Mouse (Mus musculus) hindbrain, embryonic 15.5 days (tissue): Measurements from ENCODE around the gene Astn1. TPM values are rescaled to one million over a fixed set of nuclear protein-coding genes. Genes with fewer than 3 reads are reported as not detected.
A peak's percentile ranks its signal among the peaks of the same experiment; 100 is the strongest.

ENCODE experiments used
- ATAC-seq: fragments of 200-750 bp; cut with Nextera tagmentation; 2 replicates; pipeline ENCODE4 v1.8.0; 2017; ENCODE audit warnings: low read depth, moderate number of reproducible peaks, moderate TSS enrichment; ENCODE audit not compliant: low FRiP score
- H3K27ac ChIP-seq: fragments of 300-500 bp; sonication (generic); replicated peaks from 2 replicates; pipeline ENCODE4 v1.5.1; 2015; ENCODE audit warnings: mild to moderate bottlenecking, inconsistent platforms
- H3K27me3 ChIP-seq: fragments of 300-500 bp; sonication (generic); 2 replicates; pipeline ENCODE4 v1.6.1; 2015; ENCODE audit warnings: control low read depth, inconsistent platforms
- H3K36me3 ChIP-seq: fragments of 300-500 bp; sonication (generic); 2 replicates; pipeline ENCODE4 v1.6.1; 2015; ENCODE audit warnings: control low read depth, inconsistent platforms
- H3K4me1 ChIP-seq: fragments of 300-500 bp; sonication (generic); replicated peaks from 2 replicates; pipeline ENCODE4 v1.6.1; 2015; ENCODE audit warnings: control low read depth, inconsistent platforms
- H3K4me2 ChIP-seq: fragments of 300-500 bp; sonication (generic); 2 replicates; pipeline ENCODE4 v1.6.1; 2015; ENCODE audit warnings: moderate library complexity, mild to moderate bottlenecking, inconsistent platforms
- H3K4me3 ChIP-seq: fragments of 300-500 bp; sonication (generic); 2 replicates; pipeline ENCODE4 v1.5.1; 2015; ENCODE audit warnings: mild to moderate bottlenecking, inconsistent platforms
- H3K9ac ChIP-seq: fragments of 300-500 bp; sonication (generic); 2 replicates; pipeline ENCODE4 v1.6.1; 2015; ENCODE audit warnings: inconsistent platforms
- H3K9me3 ChIP-seq: fragments of 300-500 bp; sonication (generic); 2 replicates; pipeline ENCODE4 v1.6.1; 2016; ENCODE audit warnings: control low read depth, inconsistent platforms
- WGBS: fragments of 180-500 bp; shearing (Covaris S2); methylation state at CpG from one replicate; pipeline ENCODE4 v1.1.7; 2015; 5-methylcytosine and 5-hydroxymethylcytosine counted together
- microRNA counts: library from miRNA; unstranded; fragments of <30 nt; microRNA quantifications from one replicate; lab custom pipeline; 2016
- microRNA-seq: library from miRNA; unstranded; fragments of <30 nt; microRNA quantifications from one replicate; pipeline ENCODE4, GENCODE M21; 2016
- polyA plus RNA-seq: library from polyadenylated mRNA; unstranded; fragments of >200 nt; fragmentation: Nextera tagmentation; extraction: Ambion mirVana; gene quantifications from 2 replicates; pipeline ENCODE4 v1.2.1, GENCODE M21; 2015

Astn1 gene
- polyA plus RNA-seq, 1 experiment from 2014 or later = 40.8 TPM

DNA sequence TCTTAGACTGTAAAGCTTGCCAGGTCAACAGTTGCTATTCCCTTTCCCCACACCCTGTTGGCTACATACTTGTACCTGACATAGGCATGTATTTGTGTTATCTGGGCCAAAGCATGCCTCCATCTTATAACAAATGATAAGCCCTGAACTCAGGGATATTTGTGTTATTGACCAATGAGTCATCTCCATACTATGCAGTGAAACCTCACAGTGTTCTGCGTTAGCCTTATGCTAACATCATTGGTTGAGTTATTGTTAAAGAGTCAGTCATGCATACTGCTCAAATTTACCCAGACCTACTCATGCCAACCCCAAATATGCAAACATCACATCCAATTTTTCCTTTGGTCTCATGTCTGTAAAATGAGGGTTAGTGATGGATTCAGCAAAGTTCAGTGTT is 339.3 kb downstream of the Astn1 start:
- WGBS = 82% methylated on average over 1 of the region's 1 CpGs
- no peak overlapping the region for H3K27ac ChIP-seq
- H3K4me2 ChIP-seq = no peak overlapping the region
- no peaks in the 10 kb centered on the region for H3K4me1 ChIP-seq
- ATAC-seq = no peak
- H3K9me3 ChIP-seq = no peaks in the 10 kb centered on the region
- H3K36me3 ChIP-seq = no peaks in the 10 kb centered on the region
- H3K27me3 ChIP-seq = no peaks in the 10 kb centered on the region
- no peak overlapping the region for H3K4me3 ChIP-seq
- no peak overlapping the region for H3K9ac ChIP-seq

DNA sequence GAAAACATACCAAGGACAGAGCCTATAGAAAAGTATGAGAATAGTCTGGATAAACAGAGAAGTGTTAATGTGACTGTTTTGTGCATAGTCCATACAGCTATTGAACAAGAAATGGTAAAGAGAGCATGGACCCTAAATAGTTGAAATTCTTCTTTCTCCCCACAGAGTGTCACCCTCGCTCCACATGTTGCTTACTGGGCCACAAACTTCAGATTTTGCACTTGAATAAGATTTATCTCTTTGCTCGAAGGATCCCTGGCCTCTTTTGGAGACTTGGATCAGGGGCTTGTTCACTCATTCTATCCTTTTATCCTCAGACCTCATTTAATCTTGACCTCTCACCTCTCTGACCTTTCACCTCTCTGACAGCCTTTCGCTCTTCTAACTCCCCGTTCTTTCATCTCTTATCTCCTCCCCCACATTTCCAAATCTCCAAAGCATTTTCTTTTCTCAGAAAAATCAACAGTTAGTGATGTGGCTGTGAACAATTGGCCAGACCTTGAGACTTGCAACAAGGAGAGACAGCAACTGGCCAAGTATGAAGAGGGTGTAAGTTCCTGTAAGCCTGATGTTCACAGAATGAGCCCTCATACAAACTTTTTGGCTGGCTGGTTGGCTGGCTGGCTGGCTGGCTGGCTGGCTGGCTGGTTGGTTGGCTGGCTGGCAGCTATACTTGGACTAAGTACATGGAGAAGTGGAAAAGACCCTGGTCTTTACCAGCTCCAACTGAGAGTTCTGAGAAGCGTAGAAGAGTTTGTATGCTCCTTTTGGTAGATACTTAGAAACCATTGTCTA is 351.4 kb downstream of the Astn1 start:
- Histone ChIP-seq H3K27ac (no peak overlapping the region), H3K9ac (no peak overlapping the region), H3K4me2 (no peak overlapping the region), H3K4me3 (no peak overlapping the region), H3K9me3 (no peaks in the 10 kb centered on the region), H3K27me3 (no peaks in the 10 kb centered on the region), H3K36me3 (no peaks in the 10 kb centered on the region), H3K4me1 (no peaks in the 10 kb centered on the region)
- 0 out of 2 replicates have a peak, but pooled peaks have one; percentile 38 for ATAC-seq
- 42% methylated on average over 5 of the region's 5 CpGs for WGBS

DNA sequence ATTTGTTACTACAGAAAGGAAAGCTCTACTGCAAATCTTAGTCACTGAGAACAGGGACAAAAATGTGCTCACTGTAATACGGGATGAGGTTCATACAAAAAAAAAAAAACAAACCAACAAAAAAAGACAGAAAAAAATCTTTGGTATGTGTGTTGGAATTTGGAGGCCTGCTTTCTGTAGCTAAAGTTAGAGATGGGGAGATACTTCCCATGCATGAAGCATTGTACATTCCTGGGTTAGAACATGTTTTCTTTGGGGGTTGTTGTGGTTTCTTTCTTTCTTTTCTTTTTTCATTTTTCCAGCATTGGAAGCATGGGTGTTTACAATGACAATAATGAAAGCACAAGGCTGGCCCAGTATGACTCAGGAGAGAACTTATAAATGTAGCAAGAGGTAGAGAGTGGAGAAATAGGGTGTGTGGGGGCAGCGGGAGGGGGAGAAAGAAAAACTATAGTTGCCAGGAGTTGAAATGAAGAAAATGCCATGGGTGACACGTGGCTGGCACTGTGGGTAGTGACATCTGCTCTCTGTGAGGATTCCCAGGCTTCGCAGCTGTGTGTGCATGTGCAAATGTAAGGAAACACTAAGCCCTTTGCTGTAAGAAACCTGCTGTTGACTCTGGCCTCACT is 370.9 kb downstream of the Astn1 start:
- no peaks in the 10 kb centered on the region for H3K4me1 ChIP-seq
- no peak overlapping the region for H3K27ac ChIP-seq
- ATAC-seq = no peak
- H3K36me3 ChIP-seq = no peaks in the 10 kb centered on the region
- H3K9me3 ChIP-seq = no peaks in the 10 kb centered on the region
- no peak overlapping the region for H3K4me2 ChIP-seq
- H3K27me3 ChIP-seq = no peaks in the 10 kb centered on the region
- H3K4me3 ChIP-seq = no peak overlapping the region
- H3K9ac ChIP-seq = no peak overlapping the region
- WGBS = 66% methylated on average over 4 of the region's 4 CpGs

DNA sequence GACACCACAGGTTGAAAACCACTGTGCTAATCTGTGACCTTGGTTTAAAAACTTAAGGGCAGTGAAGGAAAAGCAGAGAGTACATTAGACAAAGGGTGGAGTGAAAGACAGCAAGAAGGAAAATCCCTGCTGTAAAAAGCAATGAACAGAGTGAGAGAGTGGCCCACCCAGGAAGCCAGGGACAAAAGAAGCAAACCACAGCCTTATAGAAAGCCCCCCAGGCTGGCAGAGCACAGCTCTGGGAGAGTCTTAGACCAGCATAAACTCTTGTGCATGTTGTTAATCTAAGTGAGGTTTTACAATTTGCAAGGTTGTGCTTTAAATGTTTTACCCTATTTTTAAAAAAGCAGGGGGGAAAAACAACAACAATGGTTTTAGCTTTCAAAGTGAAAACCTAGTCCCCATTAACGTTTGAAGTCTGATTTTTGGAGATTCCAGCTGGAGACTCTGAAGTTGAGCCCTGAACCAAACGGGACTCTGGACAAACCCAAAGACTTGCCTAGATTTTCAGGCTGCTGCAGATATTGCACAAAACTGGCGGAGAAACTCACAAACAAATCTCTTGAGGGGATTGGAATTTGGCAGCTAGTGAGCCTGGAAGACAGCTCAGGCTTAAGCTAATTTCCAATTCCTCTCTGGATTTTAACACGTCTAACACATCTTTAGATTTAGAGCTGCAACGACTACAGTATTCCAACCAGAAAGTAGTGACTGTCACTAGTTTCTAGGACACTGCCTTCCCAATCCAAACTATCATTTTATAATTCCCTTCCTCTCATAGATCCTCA is 377.3 kb downstream of the Astn1 start:
- no peaks in the 10 kb centered on the region for H3K9me3 ChIP-seq
- H3K36me3 ChIP-seq = no peaks in the 10 kb centered on the region
- no peaks in the 10 kb centered on the region for H3K4me1 ChIP-seq
- 47% methylated on average over 5 of the region's 5 CpGs for WGBS
- H3K4me2 ChIP-seq = no peak overlapping the region
- no peaks in the 10 kb centered on the region for H3K27me3 ChIP-seq
- no peak overlapping the region for H3K4me3 ChIP-seq
- ATAC-seq = no peak
- H3K27ac ChIP-seq = no peak overlapping the region
- no peak overlapping the region for H3K9ac ChIP-seq

DNA sequence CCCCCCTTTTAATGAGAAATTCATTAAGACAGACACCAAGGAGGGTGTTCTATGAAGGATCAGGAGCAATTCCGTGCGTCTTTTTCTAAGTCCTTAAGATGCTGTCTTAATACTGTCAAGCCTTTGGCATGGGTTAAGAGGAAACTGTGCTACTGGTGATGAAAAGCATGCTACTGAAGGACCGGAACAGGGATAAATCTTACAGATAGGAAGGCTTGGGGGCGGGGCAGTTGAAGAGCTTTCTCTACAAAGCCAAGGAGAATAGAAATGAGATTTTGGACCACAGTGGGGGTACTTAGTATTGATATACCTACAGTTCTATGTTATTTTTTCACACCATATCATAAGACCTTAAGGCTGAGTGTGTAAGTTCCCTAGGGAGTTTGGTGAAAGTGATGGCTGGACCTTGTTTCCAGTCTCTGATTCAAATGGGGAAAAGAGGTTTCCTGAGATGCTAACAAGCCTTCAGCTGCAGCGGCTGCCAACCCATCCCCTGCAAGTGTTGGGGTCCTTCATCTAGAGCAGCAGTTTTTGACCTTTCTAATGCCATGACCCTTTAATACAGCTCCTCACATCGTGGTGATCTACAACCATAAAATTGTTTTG is 378.2 kb downstream of the Astn1 start:
- no peak for ATAC-seq

DNA sequence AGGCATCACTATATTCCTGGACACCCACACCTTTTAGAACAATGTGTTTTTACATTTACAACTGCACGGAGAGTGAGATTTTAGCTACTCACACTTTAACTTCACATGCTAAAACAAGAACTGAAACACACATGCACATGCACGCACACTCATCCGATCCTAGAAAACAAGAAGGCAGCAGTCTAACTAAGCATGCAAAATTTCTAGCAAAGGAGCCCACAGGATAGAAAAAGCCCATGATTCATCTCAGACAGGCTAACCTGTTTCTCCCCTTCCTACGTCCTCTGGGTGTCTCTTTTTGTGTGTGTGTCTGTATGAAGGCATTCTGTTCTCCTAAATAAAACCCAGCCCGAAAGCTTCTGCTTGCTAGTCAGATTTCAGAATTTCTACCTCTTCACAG is 378.9 kb downstream of the Astn1 start:
- Histone ChIP-seq H3K27me3 (no peaks in the 10 kb centered on the region), H3K4me1 (no peaks in the 10 kb centered on the region), H3K9me3 (no peaks in the 10 kb centered on the region), H3K36me3 (no peaks in the 10 kb centered on the region), H3K9ac (no peak overlapping the region), H3K27ac (no peak overlapping the region), H3K4me3 (no peak overlapping the region), H3K4me2 (no peak overlapping the region)
- ATAC-seq = no peak
- 86% methylated on average over 5 of the region's 5 CpGs for WGBS

More for the DNA sequence above, 378.2 kb downstream of the Astn1 start:
- Histone ChIP-seq H3K4me3 (no peak overlapping the region), H3K4me1 (no peaks in the 10 kb centered on the region), H3K9ac (no peak overlapping the region), H3K4me2 (no peak overlapping the region), H3K36me3 (no peaks in the 10 kb centered on the region), H3K27me3 (no peaks in the 10 kb centered on the region), H3K27ac (no peak overlapping the region), H3K9me3 (no peaks in the 10 kb centered on the region)
- 82% methylated on average over 6 of the region's 6 CpGs for WGBS

MicroRNAs within 50 kb of the gene (microRNA counts, 519-probe panel; counts per million panel counts)
- 2,582 counts per million, percentile 42 among the panel's probes with 10 or more counts for microRNA mmu-miR-488 (lab: Ali Mortazavi, UCI)

Small RNAs within 50 kb of the gene (microRNA-seq; reads per million reads assigned to microRNA genes)
- 146 reads per million, percentile 56 among the genes with 10 or more reads in this experiment for gene Mir488

Other genes with a start within 250 kb of the Astn1 start
- 26.6 and 29.5 TPM in 2 replicates for gene Brinp2, start 5.9 kb upstream of the Astn1 start, polyA plus RNA-seq